Mouse (Mus musculus) thymus, adult 2 months (tissue): ENCODE results near the gene Tenm2.

Source experiments
- CTCF ChIP-seq: fragments of 200-500 bp; IDR thresholded peaks from 2 replicates; pipeline ENCODE4 v1.5.1; 2012; ENCODE audit warnings: mild to moderate bottlenecking, control low read depth, low read length, moderate library complexity, borderline replicate concordance; ENCODE audit not compliant: control insufficient read depth, poor library complexity, insufficient read depth; ENCODE audit errors: extremely low read depth
- POLR2A ChIP-seq: fragments of 200-500 bp; IDR thresholded peaks from 2 replicates; pipeline ENCODE4 v1.6.1; 2012; ENCODE audit warnings: mild to moderate bottlenecking, low read length, control low read depth, moderate library complexity; ENCODE audit not compliant: control insufficient read depth, poor library complexity, insufficient read depth; ENCODE audit errors: extremely low read depth

- TF ChIP-seq CTCF, result no peak
- TF ChIP-seq POLR2A, result no peak
These were observed 1155.0 kb downstream of the Tenm2 start for GRCm38 (mm10) chr11:36080766-36081165.
